Mouse (Mus musculus) G1E (cell line): Measurements from ENCODE around the gene Smco2. TPM values are rescaled to one million over a fixed set of nuclear protein-coding genes. Genes with fewer than 3 reads are reported as not detected.

ENCODE experiments used
- ATAC-seq: 2 replicates; pipeline ENCODE4 v1.8.0; 2016; ENCODE audit warnings: mild to moderate bottlenecking; ENCODE audit not compliant: insufficient number of reproducible peaks, poor library complexity, low FRiP score, severe bottlenecking; ENCODE audit errors: extremely low read depth
- DNase-seq: peaks from one replicate; pipeline ENCODE4 v3.0.0; 2012; ENCODE audit warnings: low spot score
- H3K27me3 ChIP-seq: 2 replicates; pipeline ENCODE4 v1.6.1; 2012; ENCODE audit warnings: mild to moderate bottlenecking, low read length, inconsistent platforms; ENCODE audit not compliant: insufficient read depth
- H3K36me3 ChIP-seq: replicated peaks from 2 replicates; pipeline ENCODE3; 2012; ENCODE audit warnings: mild to moderate bottlenecking, inconsistent platforms
- H3K4me1 ChIP-seq: 2 replicates; pipeline ENCODE4 v1.6.1; 2012; ENCODE audit warnings: low read depth, low read length, inconsistent platforms, mixed read lengths; ENCODE audit not compliant: insufficient read depth
- H3K4me3 ChIP-seq: 2 replicates; pipeline ENCODE4 v1.5.1; 2012; ENCODE audit warnings: low read depth, mild to moderate bottlenecking, inconsistent platforms, low read length, moderate library complexity, mixed read lengths
- H3K9me3 ChIP-seq: replicated peaks from 2 replicates; pipeline ENCODE4 v1.6.1; 2012; ENCODE audit warnings: inconsistent platforms
- CTCF ChIP-seq: IDR thresholded peaks from 2 replicates; pipeline ENCODE4 v1.5.1; 2012; ENCODE audit warnings: low read depth, low read length, inconsistent platforms, mixed read lengths
- GATA1 ChIP-seq: IDR thresholded peaks from 2 replicates; pipeline ENCODE4 v1.6.1; 2012; ENCODE audit warnings: borderline replicate concordance, low read length, inconsistent platforms, mixed read lengths
- GATA2 ChIP-seq: IDR thresholded peaks from 2 replicates; pipeline ENCODE4 v1.6.1; 2012; ENCODE audit warnings: low read depth, low read length, inconsistent platforms, borderline replicate concordance
- POLR2AphosphoS5 ChIP-seq: IDR thresholded peaks from 2 replicates; pipeline ENCODE4 v1.6.1; 2012; ENCODE audit warnings: low read depth, low read length, inconsistent platforms; ENCODE audit not compliant: insufficient replicate concordance
- TAL1 ChIP-seq: conservative IDR thresholded peaks from 2 replicates; pipeline ENCODE4 v1.6.1; 2012; ENCODE audit warnings: low read depth, low read length, inconsistent platforms, mixed read lengths
- polyA plus RNA-seq: library from polyadenylated mRNA; stranded (reverse); fragments of >175 nt; gene quantifications from 2 replicates; pipeline ENCODE4 v1.2.3, GENCODE M21; 2012
- total RNA-seq, 2 experiments: library from RNA; stranded (forward) in 1 of 2; stranded (reverse) in 1 of 2; fragments of 200-1000 nt in 1 of 2; fragments of >200 nt in 1 of 2; fragmentation: Nextera tagmentation in 1 of 2; gene quantifications; 2 replicates each; pipeline ENCODE4 v1.2.3; 2014 to 2017

Smco2 gene
- total and polyA plus RNA-seq, 3 experiments, result 0.60 TPM; not detected in 2

GRCm38 (mm10) chr6:146825487-146825773, 24.5 kb upstream of the Smco2 start:
- TF ChIP-seq GATA2 (no peak), CTCF (no peak)
- DNase-seq, result no peak
- no peak for ATAC-seq
- H3K4me1 ChIP-seq, result no peaks in the 10 kb centered on the region
- H3K36me3 ChIP-seq, result no peaks in the 10 kb centered on the region
- peaks cover 8% of the 10 kb centered on the region for H3K27me3 ChIP-seq
- H3K4me3 ChIP-seq, result no peak overlapping the region
- H3K9me3 ChIP-seq, result no peaks in the 10 kb centered on the region

GRCm38 (mm10) chr6:146831320-146831719, 18.6 kb upstream of the Smco2 start:
- Histone ChIP-seq H3K4me3 (no peak overlapping the region), H3K36me3 (no peaks in the 10 kb centered on the region), H3K4me1 (0 out of 2 replicates have a peak, but pooled peaks cover 2% of the 10 kb centered on the region), H3K9me3 (no peaks in the 10 kb centered on the region), H3K27me3 (peaks cover 9% of the 10 kb centered on the region; the same call in 1 of the 2 replicates)
- ATAC-seq (no peak), DNase-seq (no peak)
- TF ChIP-seq GATA2 (no peak), GATA1 (no peak), TAL1 (no peak), CTCF (no peak), POLR2AphosphoS5 (no peak)

GRCm38 (mm10) chr6:146833485-146834314, 16.2 kb upstream of the Smco2 start:
- TF ChIP-seq POLR2AphosphoS5 (no peak), CTCF (peak; percentile 32; the same call in 1 of the 2 replicates)
- no peaks in the 10 kb centered on the region for H3K36me3 ChIP-seq
- H3K4me3 ChIP-seq, result no peak overlapping the region
- peaks cover 5% of the 10 kb centered on the region; the same call in 1 of the 2 replicates for H3K27me3 ChIP-seq
- DNase-seq (no peak), ATAC-seq (no peak)
- H3K9me3 ChIP-seq, result no peaks in the 10 kb centered on the region
- 0 out of 2 replicates have a peak, but pooled peaks cover 2% of the 10 kb centered on the region for H3K4me1 ChIP-seq

GRCm38 (mm10) chr6:146834342-146834741, 15.6 kb upstream of the Smco2 start:
- Histone ChIP-seq H3K36me3 (no peaks in the 10 kb centered on the region), H3K4me3 (no peak overlapping the region), H3K27me3 (peaks cover 5% of the 10 kb centered on the region; the same call in 1 of the 2 replicates), H3K4me1 (0 out of 2 replicates have a peak, but pooled peaks cover 2% of the 10 kb centered on the region), H3K9me3 (no peaks in the 10 kb centered on the region)
- no peak for ATAC-seq
- TF ChIP-seq GATA2 (no peak), CTCF (no peak), TAL1 (no peak), POLR2AphosphoS5 (no peak), GATA1 (no peak)
- no peak for DNase-seq

- Histone ChIP-seq H3K36me3 (no peaks in the 10 kb centered on the region), H3K27me3 (peaks cover 5% of the 10 kb centered on the region; the same call in 1 of the 2 replicates), H3K4me1 (0 out of 2 replicates have a peak, but pooled peaks cover 2% of the 10 kb centered on the region), H3K9me3 (no peaks in the 10 kb centered on the region), H3K4me3 (no peak overlapping the region)
- no peak for TF ChIP-seq GATA1
- no peak for TF ChIP-seq CTCF
- no peak for TF ChIP-seq GATA2
- TF ChIP-seq POLR2AphosphoS5, result no peak
- ATAC-seq (no peak), DNase-seq (no peak)
These were observed 14.1 kb upstream of the Smco2 start for GRCm38 (mm10) chr6:146835784-146836183.

- Histone ChIP-seq H3K36me3 (no peaks in the 10 kb centered on the region), H3K4me1 (0 out of 2 replicates have a peak, but pooled peaks cover 2% of the 10 kb centered on the region), H3K4me3 (no peak overlapping the region), H3K27me3 (peaks cover 5% of the 10 kb centered on the region; the same call in 1 of the 2 replicates), H3K9me3 (no peaks in the 10 kb centered on the region)
- no peak for DNase-seq
- no peak for ATAC-seq
- no peak for TF ChIP-seq CTCF
- no peak for TF ChIP-seq GATA1
- TF ChIP-seq TAL1, result no peak
- TF ChIP-seq GATA2, result no peak
- no peak for TF ChIP-seq POLR2AphosphoS5
These were observed 12.6 kb upstream of the Smco2 start for GRCm38 (mm10) chr6:146837316-146837715.
